Mouse (Mus musculus) spleen, adult 2 months (tissue): ENCODE results near the gene Parp16. TPM values are rescaled to one million over a fixed set of nuclear protein-coding genes. Genes with fewer than 3 reads are reported as not detected.

ENCODE experiments used
- DNase-seq, 2 experiments: peaks; one replicate each; pipeline versions ENCODE4 v3.0.0 to v3.0.0-alpha.2; 2012 to 2021; ENCODE audit warnings: low spot score in 2 of 2, low read depth in 1 of 2
- H3K27ac ChIP-seq: fragments of 200-500 bp; 2 replicates; pipeline ENCODE4 v1.5.1; 2012; ENCODE audit warnings: low read length, inconsistent platforms; ENCODE audit not compliant: insufficient read depth
- H3K27me3 ChIP-seq: fragments of 200-500 bp; 2 replicates; pipeline ENCODE4 v1.6.1; 2012; ENCODE audit warnings: mild to moderate bottlenecking, moderate library complexity, low read length, inconsistent platforms; ENCODE audit not compliant: control insufficient read depth, insufficient read depth
- H3K36me3 ChIP-seq: fragments of 200-500 bp; 2 replicates; pipeline ENCODE4 v1.6.1; 2012; ENCODE audit warnings: mild to moderate bottlenecking, low read length, inconsistent platforms; ENCODE audit not compliant: control insufficient read depth, insufficient read depth
- H3K4me1 ChIP-seq: fragments of 200-500 bp; 2 replicates; pipeline ENCODE4 v1.6.1; 2011; ENCODE audit warnings: inconsistent platforms; ENCODE audit not compliant: control insufficient read depth, insufficient read depth, insufficient read length
- H3K4me3 ChIP-seq: fragments of 200-500 bp; 2 replicates; pipeline ENCODE4 v1.5.1; 2011; ENCODE audit warnings: mild to moderate bottlenecking, inconsistent platforms; ENCODE audit not compliant: insufficient read depth, insufficient read length; ENCODE audit errors: extremely low read depth
- CTCF ChIP-seq: fragments of 200-500 bp; IDR thresholded peaks from 2 replicates; pipeline ENCODE4 v1.5.1; 2011; ENCODE audit warnings: mild to moderate bottlenecking, inconsistent platforms; ENCODE audit not compliant: insufficient read depth, insufficient read length, insufficient replicate concordance; ENCODE audit errors: extremely low read depth
- POLR2A ChIP-seq: fragments of 200-500 bp; IDR thresholded peaks from 2 replicates; pipeline ENCODE4 v1.6.1; 2011; ENCODE audit warnings: low read depth, low read length, inconsistent platforms
- WGBS: fragments of 180-500 bp; shearing (Covaris S2); methylation state at CpG from one replicate; pipeline ENCODE4 v1.1.7; 2018; 5-methylcytosine and 5-hydroxymethylcytosine counted together
- polyA plus RNA-seq: library from polyadenylated mRNA; depleted of rRNA; stranded (reverse); fragments of >200 nt; gene quantifications from 2 replicates; pipeline ENCODE4 v1.2.3, GENCODE M21; 2012

Parp16 gene
- polyA plus RNA-seq, 1 experiment: 7.4 TPM

DNA sequence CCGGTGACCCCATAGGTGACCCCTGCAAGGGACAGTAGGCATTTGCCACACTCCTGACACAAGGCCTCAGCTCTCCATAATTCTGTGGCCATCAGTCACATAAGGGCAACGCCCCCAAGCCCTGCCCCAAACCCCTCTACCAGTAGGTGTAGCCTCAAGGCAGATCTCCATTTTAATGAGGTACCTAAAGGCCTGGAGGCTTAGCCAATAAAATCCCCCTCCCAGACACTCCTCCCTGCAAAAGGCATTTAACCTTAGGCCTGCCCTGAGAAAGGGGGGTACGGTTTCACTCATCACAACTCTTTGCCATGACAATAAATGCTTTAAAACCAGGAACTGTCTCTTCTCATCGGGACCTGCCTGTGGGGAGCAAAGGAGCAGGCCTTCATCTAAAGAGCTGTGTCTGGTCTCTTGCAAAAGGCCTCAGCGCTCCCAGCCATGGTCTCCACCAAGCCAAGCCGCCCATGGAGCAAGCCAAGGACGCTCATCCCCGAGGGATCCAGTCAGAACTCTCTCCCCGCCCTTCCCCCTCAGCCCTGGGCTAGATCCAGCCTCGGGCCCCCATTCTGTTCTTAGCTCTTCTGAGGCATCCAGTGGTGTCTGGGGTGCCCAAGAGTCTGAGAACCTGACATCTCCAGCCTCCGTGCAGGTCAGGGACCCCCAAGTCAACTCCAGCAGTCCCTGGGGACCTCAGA, 60.9 kb downstream of the Parp16 start:
- H3K27ac ChIP-seq: no peak overlapping the region
- no peaks in the 10 kb centered on the region for H3K4me1 ChIP-seq
- 91% methylated on average over 11 of the region's 11 CpGs for WGBS
- TF ChIP-seq POLR2A (no peak), CTCF (no peak)
- H3K27me3 ChIP-seq: no peaks in the 10 kb centered on the region
- DNase-seq: no peak
- no peaks in the 10 kb centered on the region for H3K36me3 ChIP-seq
- no peak overlapping the region for H3K4me3 ChIP-seq

GRCm38 (mm10) chr9:65257218-65257910, 62.2 kb downstream of the Parp16 start:
- no peaks in the 10 kb centered on the region for H3K4me1 ChIP-seq
- no peaks in the 10 kb centered on the region for H3K27me3 ChIP-seq
- H3K4me3 ChIP-seq: no peak overlapping the region
- WGBS: 83% methylated on average over 9 of the region's 9 CpGs
- no peak overlapping the region for H3K27ac ChIP-seq
- no peak for TF ChIP-seq CTCF
- no peak for TF ChIP-seq POLR2A
- no peaks in the 10 kb centered on the region for H3K36me3 ChIP-seq
- no peak for DNase-seq

DNA sequence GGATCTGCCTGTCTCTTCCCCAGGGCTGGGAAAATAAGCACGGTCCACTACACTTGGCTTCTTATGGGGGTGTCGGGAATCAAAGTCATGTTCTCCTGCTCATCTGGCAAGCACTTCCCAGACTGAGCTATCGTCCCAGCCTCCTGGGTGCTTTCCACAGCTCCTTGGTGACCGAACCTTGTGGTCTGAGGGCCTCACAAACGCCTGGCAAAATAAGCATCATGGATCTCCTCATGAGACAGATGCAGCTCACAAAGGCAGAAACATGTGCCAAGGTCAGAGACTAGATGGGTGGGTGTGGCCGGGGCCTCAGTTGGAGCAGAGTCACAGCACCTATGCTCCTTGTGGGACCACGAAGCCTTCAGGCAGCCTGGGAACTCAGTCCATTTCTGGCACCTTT, 64.2 kb downstream of the Parp16 start:
- DNase-seq: no peak
- no peak for TF ChIP-seq POLR2A
- TF ChIP-seq CTCF: no peak
- Histone ChIP-seq H3K27me3 (no peaks in the 10 kb centered on the region), H3K36me3 (no peaks in the 10 kb centered on the region), H3K27ac (no peak overlapping the region), H3K4me3 (no peak overlapping the region), H3K4me1 (no peaks in the 10 kb centered on the region)
- 86% methylated on average over 7 of the region's 7 CpGs for WGBS

DNA sequence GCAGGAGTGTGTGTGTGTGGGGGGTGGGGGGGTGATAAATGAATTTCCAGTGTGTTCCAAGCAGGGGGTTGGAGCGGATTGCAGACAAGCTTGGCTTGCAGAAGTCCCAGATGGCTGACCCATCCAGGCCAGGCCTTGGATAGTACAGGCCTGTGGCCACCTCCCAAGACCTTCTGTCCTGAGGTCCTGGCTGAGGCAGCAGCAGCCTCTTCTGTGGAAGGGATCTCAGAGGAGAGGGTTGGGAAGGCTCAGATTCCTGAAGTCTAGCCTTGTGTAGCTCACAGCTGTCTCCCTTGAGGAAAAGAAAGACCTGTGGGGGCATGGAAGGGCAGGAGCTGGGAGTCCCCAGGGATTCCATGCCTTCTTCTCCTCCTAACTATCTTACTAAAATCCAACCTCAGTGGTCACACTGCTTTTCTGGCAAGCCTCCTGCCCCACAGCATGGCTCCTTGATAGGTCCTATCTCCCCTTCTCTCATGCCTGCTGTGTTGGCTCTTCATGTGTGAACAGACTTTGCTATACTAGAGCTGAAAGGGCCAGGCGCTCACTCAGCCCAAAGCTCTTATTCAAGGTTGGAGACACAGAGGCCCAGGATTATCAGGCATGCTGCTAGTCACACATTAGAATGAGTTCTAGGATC, 66.6 kb downstream of the Parp16 start:
- no peak for TF ChIP-seq CTCF
- no peak for TF ChIP-seq POLR2A
- H3K27ac ChIP-seq: no peak overlapping the region
- no peaks in the 10 kb centered on the region for H3K27me3 ChIP-seq
- DNase-seq: no peak
- no peaks in the 10 kb centered on the region for H3K4me1 ChIP-seq
- 79% methylated on average over 2 of the region's 2 CpGs for WGBS
- H3K36me3 ChIP-seq: no peaks in the 10 kb centered on the region
- H3K4me3 ChIP-seq: no peak overlapping the region

DNA sequence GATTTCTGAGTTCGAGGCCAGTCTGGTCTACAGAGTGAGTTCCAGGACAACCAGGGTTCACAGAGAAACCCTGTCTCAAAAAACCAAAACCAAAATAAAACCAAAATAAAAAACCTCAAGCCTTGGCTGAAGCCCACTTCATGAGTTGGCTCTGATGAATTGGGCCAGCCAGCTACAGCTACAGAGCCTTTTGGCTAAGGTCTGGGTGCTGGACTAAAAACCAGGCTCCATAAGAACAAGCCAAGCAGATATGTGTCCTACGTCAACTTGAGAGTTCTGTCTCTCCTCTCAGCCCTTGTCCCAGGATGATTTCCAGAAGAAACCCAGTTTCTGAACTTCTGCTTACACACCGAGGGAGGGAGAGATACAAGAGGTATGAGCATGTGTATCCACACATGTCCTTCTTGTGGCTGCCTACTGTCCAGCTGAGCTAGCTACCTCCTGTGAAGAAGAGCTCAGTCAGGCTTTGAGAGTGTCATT, 67.5 kb downstream of the Parp16 start:
- H3K4me1 ChIP-seq: no peaks in the 10 kb centered on the region
- 90% methylated on average over 3 of the region's 3 CpGs for WGBS
- H3K27ac ChIP-seq: no peak overlapping the region
- H3K36me3 ChIP-seq: no peaks in the 10 kb centered on the region
- no peak for DNase-seq
- TF ChIP-seq POLR2A (no peak), CTCF (no peak)
- H3K4me3 ChIP-seq: no peak overlapping the region
- no peaks in the 10 kb centered on the region for H3K27me3 ChIP-seq

- no peaks in the 10 kb centered on the region for H3K27me3 ChIP-seq
- 79% methylated on average over 5 of the region's 5 CpGs for WGBS
- TF ChIP-seq POLR2A: no peak
- TF ChIP-seq CTCF: no peak
Observed at GRCm38 (mm10) chr9:65264959-65265358, 69.8 kb downstream of the Parp16 start, which contains the start of gene Cilp. Gene Cilp (plus strand): TSS chr9:65265180.

More at GRCm38 (mm10) chr9:65264959-65265358, 69.8 kb downstream of the Parp16 start, which contains the start of gene Cilp:
- no peak for DNase-seq
- no peaks in the 10 kb centered on the region for H3K36me3 ChIP-seq
- no peak within 1 kb of the TSS for H3K4me3 ChIP-seq
- H3K4me1 ChIP-seq: no peaks in the 10 kb centered on the region
- no peak within 1 kb of the TSS for H3K27ac ChIP-seq
